Comparison of ENCODE assay signal across 10 mouse cellular contexts in genomic region chr19:24259390-24260351, GRCm38 (mm10). TPM values are rescaled to one million over a fixed set of nuclear protein-coding genes. Genes with fewer than 3 reads are reported as not detected.
DNase-seq lines count a peak whose midpoint lies in the region; ATAC-seq and TF ChIP-seq lines count a peak whose summit lies in the region.
"Had no signal": no experiment of that assay in that cellular context is flagged by ENCODE, and none has a peak within 500 bp of the region (broad histone marks: within the 10 kb centered on the region; RNA-seq: fewer than 3 reads in every experiment).

No protein-coding gene starts in this region.

- intact Hi-C loops in heart, postnatal 25 days (cut with DNase I), result no loop called here

- no peak for ATAC-seq in heart, embryonic 16.5 days (replicated peaks; ENCODE audit: extremely low read depth, insufficient read depth, low FRiP score)
- peak; percentile 43; the same call in 1 of the 2 replicates for ATAC-seq in forebrain, embryonic 16.5 days
- peak; percentile 87 for ATAC-seq in lung, postnatal 0 days

- H3K79me2 ChIP-seq in MEL (ENCODE audit: control insufficient read depth, insufficient read depth, low read length, poor library complexity), result no peaks in the 10 kb centered on the region

- no peaks in the 10 kb centered on the region for H3K9me3 ChIP-seq in heart, embryonic 16.5 days (replicated peaks; ENCODE audit: control insufficient read depth, low read length)
- H3K9me3 ChIP-seq in MEL (replicated peaks; ENCODE audit: insufficient read depth, low read length), result no peaks in the 10 kb centered on the region
- H3K9me3 ChIP-seq in forebrain, embryonic 16.5 days (ENCODE audit: control insufficient read depth, low read length), result no peaks in the 10 kb centered on the region
- H3K9me3 ChIP-seq in lung, postnatal 0 days (ENCODE audit: low read length), result no peaks in the 10 kb centered on the region

- H3K36me3 ChIP-seq in heart, embryonic 16.5 days (ENCODE audit: control insufficient read depth, insufficient read depth), result peaks cover 12% of the 10 kb centered on the region; the same call in 1 of the 2 replicates
- H3K36me3 ChIP-seq in MEL (ENCODE audit: control insufficient read depth in 1 of 2, insufficient read depth in 2 of 2, low read length in 2 of 2), result peaks cover 0 to 15% of the 10 kb centered on the region in 2 experiments; a peak in 2 of 4 replicates
- no peaks in the 10 kb centered on the region for H3K36me3 ChIP-seq in forebrain, embryonic 16.5 days (ENCODE audit: control insufficient read depth, insufficient read depth)
- H3K36me3 ChIP-seq in lung, postnatal 0 days (ENCODE audit: insufficient read depth, low read length), result no peaks in the 10 kb centered on the region

- no peak for TF ChIP-seq RAD21 in MEL (IDR thresholded peaks at IDR 0.05; ENCODE audit: low read depth, low read length)

- peaks cover 15% of the 10 kb centered on the region for H3K4me1 ChIP-seq in heart, embryonic 16.5 days (ENCODE audit: control insufficient read depth, insufficient read depth, low read length)
- H3K4me1 ChIP-seq in MEL (ENCODE audit: control insufficient read depth in 1 of 2, insufficient read depth in 2 of 2, low read length in 2 of 2), result peaks cover 4 to 15% of the 10 kb centered on the region in 2 experiments; a peak in 3 of 4 replicates
- no peaks in the 10 kb centered on the region for H3K4me1 ChIP-seq in forebrain, embryonic 16.5 days (replicated peaks; ENCODE audit: control insufficient read depth, insufficient read depth, low read length)
- H3K4me1 ChIP-seq in lung, postnatal 0 days (ENCODE audit: insufficient read depth, low read depth, low read length), result peaks cover 12% of the 10 kb centered on the region; the same call in 1 of the 2 replicates

- no peak overlapping the region for H3K4me2 ChIP-seq in heart, embryonic 16.5 days (ENCODE audit: low read depth, low read length)
- no peak overlapping the region for H3K4me2 ChIP-seq in forebrain, embryonic 16.5 days (ENCODE audit: low read length)
- no peak overlapping the region for H3K4me2 ChIP-seq in lung, postnatal 0 days (replicated peaks; ENCODE audit: low read depth, low read length)

- no peak for TF ChIP-seq CTCF in MEL (IDR thresholded peaks at IDR 0.05 in 2 of 3, conservative IDR thresholded peaks at IDR 0.05 in 1 of 3; ENCODE audit: control insufficient read depth in 1 of 3, insufficient read depth in 1 of 3, low read depth in 2 of 3, low read length in 3 of 3, poor library complexity in 1 of 3, severe bottlenecking in 1 of 3)
- no peak for TF ChIP-seq CTCF in lung, postnatal 0 days (IDR thresholded peaks at IDR 0.05)

- DNase-seq in heart, postnatal 25 days (ENCODE audit: low spot score), result no peak
- DNase-seq in MEL (ENCODE audit: low read depth, low spot score), result no peak
- peak; percentile 65 for DNase-seq in lung, postnatal 0 days (ENCODE audit: low spot score)
- no peak for DNase-seq in urinary bladder, postnatal 36 days (ENCODE audit: low spot score in 2 of 2)
- no peak for DNase-seq in thymus, postnatal 25 days
- DNase-seq: cerebellum, adult 9-10 months; thymus, adult 18-20 months had no signal

- 66% methylated on average over 12 of the region's 12 CpGs for WGBS in heart, embryonic 16.5 days
- WGBS in forebrain, embryonic 16.5 days, result 59% methylated on average over 12 of the region's 12 CpGs
- 44% methylated on average over 12 of the region's 12 CpGs for WGBS in lung, postnatal 0 days

- TF ChIP-seq POLR2A in MEL (IDR thresholded peaks at IDR 0.05; ENCODE audit: control insufficient read depth in 1 of 2, insufficient read depth in 1 of 2, low read depth in 1 of 2, low read length in 2 of 2, poor library complexity in 1 of 2), result no peak

- no peak for TF ChIP-seq EP300 in MEL (IDR thresholded peaks at IDR 0.05; ENCODE audit: low read depth in 1 of 2, low read length in 2 of 2)
- TF ChIP-seq EP300 in lung, postnatal 0 days (IDR thresholded peaks at IDR 0.05), result peak; percentile 85

- H3K27ac ChIP-seq in heart, embryonic 16.5 days (ENCODE audit: low read length), result peak overlapping the region; percentile 37; the same call in 1 of the 2 replicates
- peak overlapping the region; percentile 10; the same call in 1 of the 2 replicates for H3K27ac ChIP-seq in MEL (ENCODE audit: control insufficient read depth, low read depth, low read length)
- H3K27ac ChIP-seq in forebrain, embryonic 16.5 days (ENCODE audit: low read length), result no peak overlapping the region
- H3K27ac ChIP-seq in lung, postnatal 0 days (ENCODE audit: low read length), result peak overlapping the region; percentile 72

- no peaks in the 10 kb centered on the region for H3K27me3 ChIP-seq in heart, embryonic 16.5 days (ENCODE audit: control insufficient read depth, insufficient read depth, low read length)
- no peaks in the 10 kb centered on the region for H3K27me3 ChIP-seq in MEL (ENCODE audit: control insufficient read depth in 1 of 2, insufficient read depth in 2 of 2, low read length in 2 of 2)
- H3K27me3 ChIP-seq in forebrain, embryonic 16.5 days (replicated peaks; ENCODE audit: control insufficient read depth, insufficient read depth, low read length), result no peaks in the 10 kb centered on the region
- H3K27me3 ChIP-seq in lung, postnatal 0 days (replicated peaks; ENCODE audit: insufficient read depth, low read length), result no peaks in the 10 kb centered on the region

- H3K4me3 ChIP-seq in heart, embryonic 16.5 days (ENCODE audit: low read length), result no peak overlapping the region
- no peak overlapping the region for H3K4me3 ChIP-seq in MEL (ENCODE audit: control insufficient read depth in 1 of 2, insufficient read depth in 1 of 2, low read depth in 2 of 2, low read length in 2 of 2)
- H3K4me3 ChIP-seq in forebrain, embryonic 16.5 days (replicated peaks; ENCODE audit: low read length), result no peak overlapping the region
- no peak overlapping the region for H3K4me3 ChIP-seq in lung, postnatal 0 days (ENCODE audit: low read depth, low read length)
- H3K4me3 ChIP-seq: erythroblast, embryonic 14.5 days had no signal

- H3K9ac ChIP-seq in heart, embryonic 16.5 days (ENCODE audit: low read length), result no peak overlapping the region
- H3K9ac ChIP-seq in MEL (ENCODE audit: control insufficient read depth, low read depth, low read length, poor library complexity, severe bottlenecking), result no peak overlapping the region
- H3K9ac ChIP-seq in forebrain, embryonic 16.5 days (replicated peaks; ENCODE audit: low read depth, low read length), result no peak overlapping the region
- no peak overlapping the region for H3K9ac ChIP-seq in lung, postnatal 0 days (replicated peaks; ENCODE audit: low read depth)

TF ChIP-seq in MEL, 35 proteins besides CTCF, POLR2A, EP300 and RAD21:
- TF ChIP-seq TAL1 (IDR thresholded peaks at IDR 0.05; ENCODE audit: low read length) (peak; percentile 1), NELFE (IDR thresholded peaks at IDR 0.05; ENCODE audit: low read depth, low read length) (peak; percentile 20; the same call in 1 of the 2 replicates), ZKSCAN1 (IDR thresholded peaks at IDR 0.05; ENCODE audit: low read depth, low read length) (no peak)

RNA-seq across cellular contexts. Expression of gene Fxn, which starts 20.7 kb away (rescaled TPM):
- polyA plus RNA-seq in heart, embryonic 16.5 days (2015; fragmentation: Nextera tagmentation; extraction: Ambion mirVana), result 65.6 and 67.6 TPM in 2 replicates
- total RNA-seq in heart, postnatal 25 days (2021), result 10 to 100 TPM; 27.7 to 28.9 TPM
- total RNA-seq in MEL (2012; rRNA removed), result 46.2 and 53.7 TPM in 2 replicates
- polyA plus RNA-seq in MEL (2012; ENCODE audit: insufficient read depth in 1 of 2, insufficient read length in 2 of 2, low read depth in 1 of 2, low replicate concordance in 2 of 2, missing spikeins in 1 of 2), result 10 to 100 TPM in 1 of 2 experiments, not detected in 1; 83.7 TPM
- polyA plus RNA-seq in forebrain, embryonic 16.5 days (2015; fragmentation: Nextera tagmentation; extraction: Ambion mirVana), result 40.1 and 40.3 TPM in 2 replicates
- polyA plus RNA-seq in lung, postnatal 0 days (2015; fragmentation: Nextera tagmentation; extraction: Ambion mirVana), result 19.7 and 22.1 TPM in 2 replicates

RNA-seq across cellular contexts. Expression of gene Tjp2, which starts 34.8 kb away (rescaled TPM):
- 22.3 and 24.9 TPM in 2 replicates for polyA plus RNA-seq in heart, embryonic 16.5 days (2015; fragmentation: Nextera tagmentation; extraction: Ambion mirVana)
- 10 to 100 TPM; 19.7 to 22.1 TPM for total RNA-seq in heart, postnatal 25 days (2021)
- total RNA-seq in MEL (2012; rRNA removed), result 3.0 and 3.6 TPM in 2 replicates
- polyA plus RNA-seq in MEL (2012; ENCODE audit: insufficient read depth in 1 of 2, insufficient read length in 2 of 2, low read depth in 1 of 2, low replicate concordance in 2 of 2, missing spikeins in 1 of 2), result 1 to 10 TPM in 1 of 2 experiments, not detected in 1; 8.3 TPM
- 11.3 and 15.0 TPM in 2 replicates for polyA plus RNA-seq in forebrain, embryonic 16.5 days (2015; fragmentation: Nextera tagmentation; extraction: Ambion mirVana)
- polyA plus RNA-seq in lung, postnatal 0 days (2015; fragmentation: Nextera tagmentation; extraction: Ambion mirVana), result 37.8 and 48.3 TPM in 2 replicates
